Mouse (Mus musculus): ENCODE data around the gene Cabp4.
"Not testable (repeated sequence)": the region's sequence is repeated elsewhere in the genome, so short reads cannot be mapped to it uniquely, and the experiment has no call there.

Cabp4 gene

DNA sequence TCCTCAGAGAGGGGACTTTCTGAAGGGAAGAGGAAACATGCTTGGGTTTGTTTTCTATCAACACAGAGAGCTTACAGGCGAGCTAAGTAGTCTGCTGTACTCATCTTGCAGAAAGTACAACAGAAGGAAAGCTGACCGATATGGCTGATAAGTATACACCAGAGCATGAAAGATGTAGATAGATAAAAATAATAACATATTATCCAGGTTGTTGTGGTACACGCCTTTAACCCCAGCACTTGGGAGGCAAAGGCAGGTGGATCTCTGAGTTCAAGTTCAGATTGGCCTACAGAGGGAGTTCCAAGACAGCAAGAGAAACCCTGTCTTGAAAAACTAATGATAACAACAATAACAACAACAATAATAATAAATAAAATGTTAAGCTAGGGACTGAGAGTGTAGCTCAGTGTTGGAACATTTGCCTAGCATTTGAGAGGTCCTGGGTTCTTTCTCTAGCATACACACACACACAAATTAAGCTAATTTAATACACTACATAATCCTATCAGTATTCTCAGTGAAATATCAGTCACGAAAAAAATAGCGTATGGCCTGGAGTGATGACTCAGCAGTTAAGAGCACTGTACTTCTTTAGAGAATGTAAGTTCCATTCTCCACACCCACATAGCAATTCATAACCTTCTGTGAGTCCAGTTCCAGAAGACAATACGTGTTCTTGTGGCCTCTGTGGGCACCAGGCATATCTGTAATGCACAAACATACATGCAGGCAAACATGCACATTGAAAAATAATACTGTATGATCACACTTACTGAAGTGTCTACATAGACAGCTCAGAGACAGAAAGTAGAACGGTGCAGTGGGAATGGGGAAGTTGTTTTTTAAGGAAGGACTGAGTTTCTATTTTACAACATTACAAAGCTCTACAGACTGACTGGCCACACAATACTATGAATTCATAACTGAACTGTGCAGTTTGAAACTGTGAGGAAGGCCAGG, 21.1 kb downstream of the Cabp4 start:
- no peak for DNase-seq

GRCm38 (mm10) chr19:4121896-4122295, 21.9 kb downstream of the Cabp4 start:
- DNase-seq, result not testable (repeated sequence)

DNA sequence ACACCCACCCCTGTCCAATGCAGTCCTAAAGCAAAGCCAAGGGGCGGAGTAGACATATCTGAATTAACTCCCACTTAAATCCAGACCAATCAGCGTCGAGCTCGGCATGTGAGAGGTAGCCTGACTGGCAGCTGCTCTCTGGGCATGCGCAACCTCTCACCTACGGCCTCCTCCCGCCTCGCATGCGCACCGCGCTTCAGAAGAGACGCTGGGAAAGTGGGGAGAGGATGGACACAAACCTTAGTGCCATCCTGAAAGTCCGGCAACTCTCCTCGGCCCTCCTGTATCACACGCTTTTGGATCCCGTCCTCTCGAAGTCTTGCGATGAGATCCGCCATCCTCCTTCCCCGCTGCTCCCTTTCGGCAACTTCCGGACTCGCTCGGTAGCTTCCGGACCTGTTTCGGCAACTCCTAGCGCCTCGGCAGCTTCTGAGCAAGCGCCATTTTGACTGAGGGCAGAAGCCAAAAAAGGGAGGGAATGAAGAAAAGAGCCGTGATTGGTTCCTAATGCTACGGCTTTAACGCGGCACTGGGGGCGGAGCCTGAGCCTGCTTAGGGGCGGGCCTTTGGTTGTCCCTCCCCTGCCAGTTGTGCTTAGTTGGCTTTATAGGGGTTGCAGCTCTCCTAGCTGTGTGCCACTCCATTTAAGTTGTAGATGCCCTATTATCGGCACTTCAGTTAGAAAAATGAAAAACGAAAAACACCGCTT, 22.6 kb downstream of the Cabp4 start:
- peak; percentile 99 for DNase-seq

DNA sequence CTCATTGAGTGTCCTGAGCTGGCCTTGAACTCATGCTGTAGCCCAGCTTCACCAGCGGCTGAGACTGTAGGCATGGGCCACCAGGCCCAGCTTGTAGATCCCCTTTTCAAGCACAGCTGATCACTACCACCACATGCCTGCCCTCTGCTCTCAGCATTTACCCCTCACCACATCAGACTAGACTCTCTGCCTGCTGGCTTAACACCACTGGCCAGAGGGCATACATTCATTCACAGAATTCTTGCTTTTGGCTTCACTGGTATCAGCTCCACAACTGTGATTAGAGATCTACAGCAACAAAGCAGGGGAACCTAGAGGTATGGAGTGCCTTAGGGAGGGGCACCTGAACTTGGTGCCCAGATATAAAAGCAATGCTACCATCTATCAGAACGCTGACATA, 23.3 kb downstream of the Cabp4 start:
- no peak for DNase-seq

DNA sequence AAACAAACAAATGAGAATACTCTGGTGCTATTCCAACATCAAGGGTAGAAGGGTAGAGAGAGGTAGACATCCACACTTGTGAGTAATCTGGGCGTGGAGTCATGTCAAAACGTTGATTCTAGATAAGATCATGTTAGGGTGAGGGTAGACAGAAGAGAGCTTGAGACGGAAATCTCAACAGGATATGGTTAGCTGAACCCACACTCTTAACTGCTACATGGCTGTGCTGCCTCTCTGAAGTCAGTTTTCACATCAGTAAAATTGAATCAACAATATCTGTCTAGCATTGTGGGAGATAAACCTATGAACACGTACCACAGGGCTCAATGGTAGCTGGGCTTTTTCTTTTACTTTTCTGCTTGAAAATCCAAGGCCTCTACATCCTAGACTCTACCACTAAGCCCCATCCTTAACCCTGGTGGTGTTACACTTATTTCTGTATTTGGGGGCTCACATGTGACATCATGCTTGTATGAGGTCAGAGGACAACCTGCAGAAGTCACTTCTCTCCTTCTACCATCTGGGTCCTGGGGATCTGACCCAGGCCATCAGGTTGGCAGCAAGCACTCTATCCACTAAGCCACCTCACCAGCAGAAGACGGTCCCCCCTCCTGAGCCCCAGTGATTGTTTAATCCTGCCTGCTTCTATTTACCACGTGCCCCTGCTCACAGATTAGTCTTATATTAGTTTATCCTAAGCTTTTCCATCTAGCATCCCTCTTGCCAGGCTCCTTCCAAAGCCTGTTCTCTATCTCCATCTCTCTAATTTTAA, 23.9 kb downstream of the Cabp4 start:
- DNase-seq, result no peak

GRCm38 (mm10) chr19:4118350-4118749, 25.5 kb downstream of the Cabp4 start:
- DNase-seq, result no peak

GRCm38 (mm10) chr19:4117006-4117405, 26.8 kb downstream of the Cabp4 start:
- no peak for DNase-seq

DNA sequence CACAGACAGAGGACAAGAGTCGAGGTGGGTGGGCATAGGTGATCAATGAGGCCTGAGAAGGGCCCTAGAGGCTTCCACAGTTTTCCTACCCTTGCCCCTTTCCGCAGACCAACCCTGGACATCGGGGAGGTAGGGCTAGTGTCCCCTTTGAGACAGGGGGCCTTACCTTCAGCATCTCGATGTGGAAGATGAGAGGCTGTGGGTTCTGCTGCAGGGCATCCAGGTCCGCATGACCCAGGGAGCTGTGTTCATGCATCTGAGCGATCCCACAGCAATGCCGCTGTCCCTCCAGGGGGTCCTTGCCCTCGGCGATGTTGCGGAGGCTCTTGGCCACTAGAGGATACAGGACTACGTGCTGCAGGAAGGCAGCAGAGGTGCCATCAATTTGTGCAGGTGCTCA, 28.0 kb downstream of the Cabp4 start:
- no peak for DNase-seq

- DNase-seq, result no peak
Observed at GRCm38 (mm10) chr19:4115144-4115543, 28.7 kb downstream of the Cabp4 start.

- no peak for DNase-seq
Observed at GRCm38 (mm10) chr19:4114551-4114950, 29.3 kb downstream of the Cabp4 start.

GRCm38 (mm10) chr19:4113806-4114230, 30.0 kb downstream of the Cabp4 start:
- DNase-seq, result no peak

DNA sequence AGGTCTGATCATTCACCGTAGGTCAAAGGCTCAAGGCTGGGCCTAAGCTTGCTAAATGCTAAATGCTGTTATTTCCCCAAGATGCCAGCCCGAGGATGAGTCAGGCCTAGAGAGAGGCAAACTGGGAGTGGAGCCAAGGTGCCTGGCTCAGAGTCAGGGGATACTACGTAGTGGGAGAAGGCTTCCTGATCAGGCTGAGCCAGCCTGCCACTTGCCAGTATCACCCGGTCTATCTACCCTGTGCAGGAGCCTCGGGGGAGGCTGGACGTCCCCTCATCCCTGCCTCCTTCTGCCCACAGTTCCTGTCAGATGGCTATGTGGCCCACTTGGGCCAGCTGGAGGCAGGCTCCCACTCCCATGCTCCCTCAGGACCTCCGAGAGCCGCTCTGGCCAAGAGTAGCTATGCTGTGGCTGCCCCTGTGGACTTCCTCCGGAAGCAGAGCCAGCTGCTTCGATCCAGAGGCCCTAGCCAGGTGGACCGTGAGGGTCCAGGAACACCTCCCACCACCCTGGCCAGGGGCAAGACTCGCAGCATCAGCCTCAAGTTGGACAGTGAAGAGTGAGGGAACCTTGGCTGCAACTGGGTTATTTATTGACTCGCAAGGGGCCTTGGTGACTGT, 30.5 kb downstream of the Cabp4 start:
- peak; percentile 95 to 96 for DNase-seq

GRCm38 (mm10) chr19:4112063-4112960, 31.5 kb downstream of the Cabp4 start:
- no peak for DNase-seq

GRCm38 (mm10) chr19:4108535-4108934, 35.3 kb downstream of the Cabp4 start:
- no peak for DNase-seq

- DNase-seq, result no peak
Observed at GRCm38 (mm10) chr19:4106654-4107053, 37.2 kb downstream of the Cabp4 start.

DNA sequence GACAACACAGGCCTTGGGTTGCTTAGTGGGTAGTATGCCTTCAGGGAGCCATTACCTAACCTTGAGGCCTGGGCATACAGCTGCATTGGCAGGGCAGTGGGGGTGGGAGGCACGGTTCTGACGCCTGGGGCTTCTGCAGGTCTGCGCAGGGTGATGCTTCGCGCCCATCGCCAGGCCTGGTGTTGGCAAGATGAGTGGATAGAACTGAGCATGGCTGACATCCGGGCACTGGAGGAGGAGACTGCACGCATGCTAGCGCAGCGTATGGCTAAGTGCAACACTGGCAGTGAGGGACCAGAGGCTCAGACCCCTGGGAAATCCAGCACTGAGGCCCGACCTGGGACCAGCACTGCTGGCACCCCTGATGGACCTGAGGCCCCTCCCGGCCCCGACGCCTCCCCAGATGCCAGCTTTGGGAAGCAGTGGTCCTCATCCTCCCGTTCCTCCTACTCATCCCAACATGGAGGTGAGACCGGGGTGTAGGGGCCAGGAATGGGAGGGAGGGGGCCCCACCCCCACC, 39.1 kb downstream of the Cabp4 start:
- DNase-seq, result no peak

DNA sequence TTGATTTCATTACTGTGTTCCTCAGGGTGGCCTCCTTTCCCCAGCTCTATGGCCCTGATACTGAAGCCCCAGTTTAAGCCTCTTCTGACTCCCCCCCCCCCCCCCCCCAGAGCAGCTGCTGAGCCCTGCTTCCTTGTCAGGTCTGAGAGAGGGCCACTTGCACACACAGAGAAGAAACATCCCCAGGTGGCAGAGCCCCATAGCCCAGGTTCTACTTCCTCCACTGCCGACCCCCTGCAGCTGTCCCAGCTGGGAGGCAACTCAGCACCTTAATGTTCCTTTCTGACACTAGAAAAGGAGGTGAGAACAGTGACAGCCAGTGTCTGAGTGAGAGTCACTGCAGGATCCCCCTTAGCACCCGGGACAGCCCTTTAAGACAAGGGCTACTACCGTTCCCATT, 40.0 kb downstream of the Cabp4 start:
- DNase-seq, result no peak

GRCm38 (mm10) chr19:4103294-4103693, 40.5 kb downstream of the Cabp4 start:
- DNase-seq, result no peak

GRCm38 (mm10) chr19:4102626-4103025, 41.2 kb downstream of the Cabp4 start:
- DNase-seq, result peak; percentile 38 to 49

DNA sequence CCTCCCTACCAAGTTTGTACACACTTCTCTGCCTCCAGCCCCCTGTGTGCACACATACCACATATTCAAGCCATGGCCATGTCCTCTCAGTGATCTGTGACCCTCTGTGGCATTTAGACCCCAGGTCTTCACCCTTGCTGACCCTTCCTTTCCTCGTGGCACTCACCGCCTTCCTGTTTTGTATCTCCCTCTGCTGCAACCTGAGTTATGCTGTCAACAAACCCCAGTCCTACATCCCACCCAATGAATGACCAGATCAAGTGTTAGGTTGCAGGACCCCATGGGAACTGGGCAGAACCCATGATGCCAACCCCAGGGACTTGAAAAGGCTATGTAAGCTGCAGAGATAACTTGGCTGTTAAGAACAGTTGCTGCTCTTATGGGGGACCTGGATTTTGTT, 41.8 kb downstream of the Cabp4 start:
- DNase-seq, result no peak

DNA sequence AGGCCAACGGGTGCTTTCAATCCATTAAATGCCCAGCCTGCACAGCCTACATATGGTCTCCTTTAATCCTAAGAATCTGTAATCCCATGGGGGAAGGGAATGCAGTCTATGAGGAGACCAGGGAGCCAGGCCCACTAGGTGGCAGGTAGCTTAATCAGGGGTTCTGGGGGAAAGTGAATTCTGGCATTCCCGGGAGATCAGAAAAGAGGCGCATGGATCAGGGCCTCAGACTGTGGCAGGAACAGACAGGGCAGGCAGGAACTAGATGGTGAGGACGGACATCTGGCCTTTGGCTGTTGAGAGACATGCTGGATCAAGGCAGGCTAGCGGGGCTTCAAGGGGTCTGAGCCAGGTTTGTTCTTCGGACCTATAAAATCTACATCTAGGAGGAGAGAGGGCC, 42.4 kb downstream of the Cabp4 start:
- DNase-seq, result peak in 1 of 2 experiments; percentile 36
